Mouse (Mus musculus) limb, embryonic 11.5 days (tissue): ENCODE measurements around the gene Pdlim4. TPM values are rescaled to one million over a fixed set of nuclear protein-coding genes. Genes with fewer than 3 reads are reported as not detected.

Source experiments
- ATAC-seq: fragments of 200-750 bp; cut with Nextera tagmentation; 2 replicates; pipeline ENCODE4 v1.8.0; 2017; ENCODE audit warnings: low read depth; ENCODE audit not compliant: insufficient number of reproducible peaks, low FRiP score, low TSS enrichment
- DNase-seq: peaks from one replicate; pipeline ENCODE4 v3.0.0-alpha.2; 2015; ENCODE audit warnings: low spot score
- H3K27ac ChIP-seq: fragments of 300-500 bp; sonication (generic); replicated peaks from 2 replicates; pipeline ENCODE4 v1.5.1; 2014; ENCODE audit warnings: low read depth, mild to moderate bottlenecking, low read length
- H3K27me3 ChIP-seq: fragments of 300-500 bp; sonication (generic); 2 replicates; pipeline ENCODE4 v1.6.1; 2014; ENCODE audit warnings: mild to moderate bottlenecking, low read length, mixed read lengths; ENCODE audit not compliant: control insufficient read depth, insufficient read depth
- H3K36me3 ChIP-seq: fragments of 300-500 bp; sonication (generic); 2 replicates; pipeline ENCODE4 v1.6.1; 2014; ENCODE audit warnings: mild to moderate bottlenecking, low read length, moderate library complexity, mixed read lengths; ENCODE audit not compliant: control insufficient read depth, insufficient read depth
- H3K4me1 ChIP-seq: fragments of 300-500 bp; sonication (generic); 2 replicates; pipeline ENCODE4 v1.6.1; 2014; ENCODE audit warnings: low read length, mixed read lengths; ENCODE audit not compliant: control insufficient read depth, insufficient read depth
- H3K4me2 ChIP-seq: fragments of 300-500 bp; sonication (generic); 2 replicates; pipeline ENCODE4 v1.6.1; 2014; ENCODE audit warnings: low read depth, mild to moderate bottlenecking, moderate library complexity; ENCODE audit not compliant: severe bottlenecking
- H3K4me3 ChIP-seq: fragments of 300-500 bp; sonication (generic); 2 replicates; pipeline ENCODE4 v1.5.1; 2014; ENCODE audit warnings: low read depth, low read length
- H3K9ac ChIP-seq: fragments of 300-500 bp; sonication (generic); 2 replicates; pipeline ENCODE4 v1.6.1; 2014; ENCODE audit warnings: mild to moderate bottlenecking, low read length
- H3K9me3 ChIP-seq: fragments of 300-500 bp; sonication (generic); 2 replicates; pipeline ENCODE4 v1.6.1; 2016; ENCODE audit warnings: low read length; ENCODE audit not compliant: control insufficient read depth
- WGBS: fragments of 180-500 bp; shearing (Covaris S2); extraction: QIAGEN DNeasy Blood & Tissue Kit; methylation state at CpG from one replicate; pipeline ENCODE4 v1.1.7; 2014; 5-methylcytosine and 5-hydroxymethylcytosine counted together
- polyA plus RNA-seq: library from polyadenylated mRNA; unstranded; fragments of >200 nt; fragmentation: Nextera tagmentation; extraction: Ambion mirVana; gene quantifications from 2 replicates; pipeline ENCODE4 v1.2.1, GENCODE M21; 2014

The Pdlim4 gene
- polyA plus RNA-seq, 1 experiment from 2014 or later = 178 TPM

GRCm38 (mm10) chr11:54028044-54028951, 40.5 kb downstream of the Pdlim4 start, which contains the start of gene Slc22a4:
TSS of gene Slc22a4 (minus strand) at chr11:54028090.
- DNase-seq = peak; percentile 80
- 0 out of 2 replicates have a peak, but pooled peaks have one; percentile 21 for ATAC-seq
- no peak within 1 kb of the TSS for H3K27ac ChIP-seq
- H3K4me2 ChIP-seq = peak within 1 kb of the TSS; percentile 78
- H3K4me3 ChIP-seq = peak within 1 kb of the TSS; percentile 41
- H3K36me3 ChIP-seq = no peaks in the 10 kb centered on the region
- WGBS = 3% methylated on average over 61 of the region's 61 CpGs
- peaks cover 10% of the 10 kb centered on the region for H3K27me3 ChIP-seq
- 0 out of 2 replicates have a peak, but pooled peaks cover 3% of the 10 kb centered on the region for H3K4me1 ChIP-seq
- H3K9me3 ChIP-seq = no peaks in the 10 kb centered on the region
- H3K9ac ChIP-seq = peak within 1 kb of the TSS; percentile 67

DNA sequence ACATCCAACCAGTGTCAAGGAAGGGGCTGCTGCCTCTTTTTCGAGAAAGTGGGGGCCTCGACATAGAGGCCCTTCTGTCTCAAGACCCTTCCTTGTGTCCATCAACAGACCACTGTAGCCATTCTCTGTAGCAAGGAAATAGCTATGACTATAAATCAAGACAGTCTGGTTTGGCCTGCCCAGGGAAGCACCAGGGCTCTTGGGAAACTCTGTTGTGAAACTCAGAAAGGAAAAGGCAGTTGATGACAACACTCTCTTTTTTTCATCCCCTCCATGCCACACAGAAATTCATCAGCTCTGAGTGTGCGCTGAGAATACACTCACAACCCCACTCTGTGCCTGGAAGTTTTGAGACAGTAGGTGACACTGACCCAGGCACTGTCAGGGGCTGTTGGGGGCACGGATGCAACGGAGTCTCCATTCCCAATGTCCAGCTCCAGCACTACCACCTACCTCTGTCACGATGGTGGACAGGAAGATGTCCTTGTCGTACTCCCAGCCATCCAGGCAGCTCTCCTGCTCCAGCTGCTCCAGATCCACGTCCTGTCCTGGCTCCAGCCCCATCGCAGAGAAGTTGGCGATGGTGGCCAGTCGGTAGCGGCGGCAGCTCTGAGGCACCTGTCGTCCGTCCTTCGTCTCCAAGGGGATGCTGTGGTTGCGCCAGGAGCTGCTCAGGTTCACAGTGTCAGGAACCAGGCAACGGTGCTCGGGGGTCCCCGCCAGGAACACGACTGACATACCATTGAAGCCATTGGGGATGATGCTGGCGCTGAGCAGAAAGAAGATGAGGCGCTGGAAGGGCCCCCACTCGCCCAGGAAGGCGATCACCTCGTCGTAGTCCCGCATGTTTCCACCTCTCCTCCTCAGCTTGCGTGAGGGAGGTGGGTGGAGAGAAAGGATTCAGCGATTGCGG, 41.4 kb downstream of the Pdlim4 start:
- Histone ChIP-seq H3K36me3 (no peaks in the 10 kb centered on the region; the same call in 1 of the 2 replicates), H3K4me3 (peak overlapping the region; percentile 41), H3K4me1 (0 out of 2 replicates have a peak, but pooled peaks cover 3% of the 10 kb centered on the region), H3K9me3 (no peaks in the 10 kb centered on the region), H3K9ac (peak overlapping the region; percentile 67), H3K4me2 (peak overlapping the region; percentile 78), H3K27ac (no peak overlapping the region), H3K27me3 (peaks cover 10% of the 10 kb centered on the region)
- 16% methylated on average over 31 of the region's 31 CpGs for WGBS
- peak; percentile 34 for DNase-seq
- ATAC-seq = no peak

GRCm38 (mm10) chr11:54026491-54027041, 42.2 kb downstream of the Pdlim4 start:
- ATAC-seq (no peak), DNase-seq (no peak)
- 75% methylated on average over 1 of the region's 1 CpGs for WGBS
- H3K9ac ChIP-seq = no peak overlapping the region
- H3K36me3 ChIP-seq = no peaks in the 10 kb centered on the region; the same call in 1 of the 2 replicates
- 0 out of 2 replicates have a peak, but pooled peaks cover 3% of the 10 kb centered on the region for H3K4me1 ChIP-seq
- no peak overlapping the region for H3K4me2 ChIP-seq
- no peak overlapping the region for H3K4me3 ChIP-seq
- H3K9me3 ChIP-seq = no peaks in the 10 kb centered on the region
- no peak overlapping the region for H3K27ac ChIP-seq
- peaks cover 10% of the 10 kb centered on the region for H3K27me3 ChIP-seq

- no peak overlapping the region for H3K4me2 ChIP-seq
- ATAC-seq (no peak), DNase-seq (no peak)
- H3K27ac ChIP-seq = no peak overlapping the region
- no peaks in the 10 kb centered on the region for H3K9me3 ChIP-seq
- H3K4me3 ChIP-seq = no peak overlapping the region
- H3K36me3 ChIP-seq = no peaks in the 10 kb centered on the region; the same call in 1 of the 2 replicates
- H3K4me1 ChIP-seq = no peaks in the 10 kb centered on the region
- no peaks in the 10 kb centered on the region for H3K27me3 ChIP-seq
- H3K9ac ChIP-seq = no peak overlapping the region
- whole genome bisulfite sequencing = 92% methylated on average over 5 of the region's 5 CpGs
These were observed 47.3 kb downstream of the Pdlim4 start for GRCm38 (mm10) chr11:54021396-54022093.

GRCm38 (mm10) chr11:54018893-54019732, 49.7 kb downstream of the Pdlim4 start:
- Histone ChIP-seq H3K36me3 (no peaks in the 10 kb centered on the region; the same call in 1 of the 2 replicates), H3K4me3 (no peak overlapping the region), H3K4me2 (no peak overlapping the region), H3K9ac (no peak overlapping the region), H3K4me1 (no peaks in the 10 kb centered on the region), H3K27ac (no peak overlapping the region), H3K27me3 (no peaks in the 10 kb centered on the region), H3K9me3 (no peaks in the 10 kb centered on the region)
- ATAC-seq (no peak), DNase-seq (no peak)
- WGBS = 82% methylated on average over 3 of the region's 3 CpGs

GRCm38 (mm10) chr11:54017596-54017995, 51.2 kb downstream of the Pdlim4 start:
- WGBS = 83% methylated on average over 4 of the region's 4 CpGs
- no peak overlapping the region for H3K4me2 ChIP-seq
- no peaks in the 10 kb centered on the region for H3K36me3 ChIP-seq
- ATAC-seq (no peak), DNase-seq (no peak)
- H3K27ac ChIP-seq = no peak overlapping the region
- H3K9ac ChIP-seq = no peak overlapping the region
- H3K27me3 ChIP-seq = no peaks in the 10 kb centered on the region
- no peaks in the 10 kb centered on the region for H3K4me1 ChIP-seq
- no peak overlapping the region for H3K4me3 ChIP-seq
- H3K9me3 ChIP-seq = no peaks in the 10 kb centered on the region

GRCm38 (mm10) chr11:54016051-54016450, 52.8 kb downstream of the Pdlim4 start:
- Histone ChIP-seq H3K27me3 (no peaks in the 10 kb centered on the region), H3K4me2 (no peak overlapping the region), H3K27ac (no peak overlapping the region), H3K9ac (no peak overlapping the region), H3K36me3 (no peaks in the 10 kb centered on the region), H3K4me3 (no peak overlapping the region), H3K9me3 (no peaks in the 10 kb centered on the region), H3K4me1 (no peaks in the 10 kb centered on the region)
- WGBS = 64% methylated on average over 8 of the region's 8 CpGs
- DNase-seq (no peak), ATAC-seq (no peak)
